Mouse (Mus musculus) layer of hippocampus, postnatal 14 days (tissue): ENCODE measurements at regions not wholly inside any gene's neighbourhood (a gene's known extent, or its start where the extent isn't known, plus 50 kb on each side); places are given as distances from the start of the nearest gene placed in this dataset.
A peak's percentile ranks its signal among the peaks of the same experiment; 100 is the strongest.

ENCODE experiments used
- DNase-seq, 2 experiments: peaks; one replicate each; pipeline ENCODE4 v3.0.0; 2021 to 2022; ENCODE audit warnings: low spot score in 2 of 2, mixed read lengths in 1 of 2

- DNase-seq: no peak
Measured at GRCm38 (mm10) chr10:91591398-91591811, 410.3 kb upstream of the Tmpo start.

DNA sequence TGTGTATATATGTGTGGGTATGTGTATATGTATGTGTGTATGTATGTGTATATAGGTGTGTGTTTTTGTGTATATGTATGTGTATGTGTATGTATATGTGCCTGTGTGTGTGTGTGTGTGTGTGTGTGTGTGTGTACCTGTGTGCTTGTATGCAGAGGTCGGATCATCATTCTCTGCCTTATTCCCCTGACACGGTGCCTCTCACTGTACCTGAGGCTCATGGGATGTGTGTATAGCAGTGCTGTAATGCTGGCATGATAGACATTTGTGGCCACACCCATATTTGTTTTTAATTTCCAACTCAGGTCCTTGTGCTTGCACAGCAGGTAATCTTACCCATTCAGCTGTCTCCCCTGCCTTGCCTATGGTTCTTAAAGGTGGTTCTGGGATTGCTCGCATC lies 402.1 kb upstream of the Tmpo start:
- DNase-seq: no peak

DNA sequence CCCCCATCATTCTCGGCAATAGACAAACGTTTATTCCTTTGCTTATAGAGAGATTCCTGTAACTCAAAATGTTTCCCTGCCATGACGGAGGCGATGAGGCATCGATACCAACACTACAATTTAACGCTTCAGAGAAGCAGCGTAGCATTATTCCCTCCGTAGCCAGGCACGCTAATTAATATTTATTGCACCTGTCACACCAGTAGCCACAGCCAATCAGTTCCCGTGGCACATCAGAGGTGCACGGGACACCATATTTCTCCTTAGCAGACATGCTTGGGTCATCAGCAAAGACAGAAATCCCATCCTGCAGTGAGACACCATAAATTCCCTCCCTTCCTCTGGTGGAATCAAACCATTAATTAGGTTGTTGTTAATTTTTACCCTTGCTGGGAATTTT lies 399.8 kb upstream of the Tmpo start:
- DNase-seq: no peak

DNA sequence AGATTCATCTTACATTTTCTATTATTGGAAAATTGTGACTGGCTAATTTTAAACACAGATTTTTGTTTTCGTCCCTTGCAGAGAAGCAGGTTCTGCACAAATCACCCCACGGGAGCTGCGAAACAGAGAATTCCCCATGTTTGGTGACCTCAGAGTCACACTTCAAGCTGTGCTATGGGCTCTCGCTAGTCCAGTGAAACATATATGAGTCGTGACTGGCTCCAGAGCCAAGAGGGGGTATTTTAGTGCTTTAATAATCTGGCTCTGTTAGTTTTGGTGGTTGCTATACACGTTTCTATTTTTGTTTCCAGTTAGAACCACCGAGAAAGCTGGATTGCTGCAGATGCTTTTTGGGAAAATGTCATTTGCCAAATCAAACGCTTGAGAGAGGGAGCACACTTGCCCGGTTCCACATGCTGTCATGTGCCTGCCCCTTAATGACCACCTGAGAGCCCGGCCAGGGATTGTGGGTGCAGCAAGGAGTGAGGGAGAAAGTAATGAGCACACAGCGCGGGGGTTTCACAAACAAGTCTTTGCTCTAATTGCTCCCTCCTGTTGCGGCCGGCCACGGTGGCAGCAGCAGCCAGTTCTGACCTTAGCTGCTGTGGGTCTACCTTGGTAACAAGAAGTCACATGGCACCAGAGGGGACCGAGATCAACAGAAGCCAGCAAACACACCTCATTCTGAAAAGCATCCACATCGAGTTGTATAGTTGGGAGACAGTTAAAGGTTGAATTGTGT lies 394.4 kb upstream of the Tmpo start:
- no peak for DNase-seq

DNA sequence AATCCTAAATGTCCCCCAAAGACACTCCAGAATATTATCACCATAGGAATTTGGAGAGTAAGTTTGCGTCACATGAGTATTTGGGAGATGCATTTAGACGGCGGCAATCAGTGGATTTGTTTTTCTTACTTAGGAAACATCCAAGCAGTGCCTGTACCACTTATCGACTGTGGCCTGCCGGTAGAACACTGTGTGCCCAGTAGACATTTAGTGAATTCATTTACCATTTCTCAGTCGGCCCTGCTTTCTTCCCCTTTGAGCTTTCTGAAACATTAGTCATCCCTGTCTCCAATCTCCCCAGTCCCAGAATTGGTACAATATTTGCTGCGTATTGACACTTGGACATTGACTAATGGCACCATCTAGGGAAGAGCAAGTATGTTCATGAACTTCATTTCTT lies 391.7 kb upstream of the Tmpo start:
- DNase-seq: no peak

- no peak for DNase-seq
Measured at GRCm38 (mm10) chr10:91569046-91569445, 387.9 kb upstream of the Tmpo start.

- no peak for DNase-seq
Measured at GRCm38 (mm10) chr10:91566116-91566774, 385.1 kb upstream of the Tmpo start.

- no peak for DNase-seq
Measured at GRCm38 (mm10) chr10:91559307-91559706, 378.2 kb upstream of the Tmpo start.

- DNase-seq: no peak
Measured at GRCm38 (mm10) chr10:91548071-91548470, 367.0 kb upstream of the Tmpo start.

DNA sequence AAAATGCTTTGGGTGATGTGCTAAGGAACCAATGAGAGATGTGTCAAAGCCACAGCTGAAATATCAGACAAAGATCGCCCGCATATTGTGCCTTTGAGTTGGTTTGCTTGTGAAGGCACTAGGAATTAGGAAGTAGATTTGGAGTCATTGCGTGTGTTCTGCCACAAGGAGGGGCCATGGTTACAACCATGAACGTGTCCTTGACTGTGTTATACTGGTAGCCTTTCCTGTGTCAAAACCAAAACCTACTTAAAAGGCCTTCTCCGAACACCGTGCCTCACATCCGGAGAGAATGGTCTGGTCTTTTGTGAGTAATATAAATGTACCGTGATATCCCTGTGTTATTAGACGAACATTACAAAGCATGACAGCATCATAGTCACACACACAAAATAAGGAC lies 365.0 kb upstream of the Tmpo start:
- peak; percentile 56 to 75 for DNase-seq

- DNase-seq: no peak
Measured at GRCm38 (mm10) chr10:91545421-91545820, 364.3 kb upstream of the Tmpo start.

DNA sequence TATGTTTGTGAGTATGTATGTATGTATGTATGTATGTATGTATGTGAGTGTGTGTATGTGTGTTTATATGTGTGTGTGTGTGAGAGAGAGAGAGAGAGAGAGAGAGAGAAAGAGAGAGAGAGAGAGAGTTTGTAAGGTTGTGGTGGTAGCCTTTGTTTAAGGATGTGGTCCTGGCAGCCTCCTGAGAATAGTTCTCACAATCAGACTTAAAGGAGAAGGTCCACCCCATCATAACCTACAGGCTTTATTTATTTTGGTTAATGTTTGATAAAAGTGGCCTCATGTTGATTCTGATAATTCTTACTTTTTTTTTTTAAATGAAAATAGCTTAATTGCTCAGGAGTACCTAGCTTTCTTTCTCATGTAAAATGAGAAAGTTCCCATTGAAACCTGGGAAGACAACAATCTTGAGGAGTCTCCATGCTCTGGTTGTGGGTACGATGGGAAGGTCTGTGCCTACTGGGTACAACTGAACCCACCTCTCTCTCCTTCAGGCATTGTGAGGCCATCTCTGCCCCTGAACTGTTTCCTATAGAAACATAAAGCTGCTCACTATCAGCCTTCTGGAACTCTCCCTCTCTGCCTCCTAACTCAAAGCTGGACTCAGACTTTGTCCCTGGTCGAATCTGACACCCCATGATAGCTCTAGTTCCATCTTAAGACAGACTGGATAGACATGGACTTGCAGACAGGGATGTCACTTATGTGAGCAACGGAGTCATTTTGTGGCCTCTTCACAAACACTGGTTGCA lies 362.2 kb upstream of the Tmpo start:
- DNase-seq: no peak

DNA sequence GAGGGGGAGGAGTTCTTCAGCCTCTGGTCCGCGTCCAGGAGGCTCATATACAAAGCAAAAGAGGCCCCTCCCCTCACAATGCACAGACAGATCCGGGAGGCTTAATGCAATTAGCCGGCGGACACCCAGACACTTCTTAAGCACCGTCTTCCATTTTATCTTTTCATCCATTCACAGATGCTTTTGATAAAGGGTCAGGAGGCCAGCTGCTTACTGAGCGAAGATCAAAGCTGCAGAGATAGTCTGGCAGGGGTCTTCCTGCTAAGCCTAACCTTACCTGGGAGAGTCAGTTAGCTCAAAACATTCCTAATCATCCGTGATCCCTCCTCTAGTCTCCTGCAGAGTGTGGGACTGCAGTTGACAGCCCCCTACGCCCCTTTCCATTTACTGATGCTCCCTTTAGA lies 361.1 kb upstream of the Tmpo start:
- no peak for DNase-seq

GRCm38 (mm10) chr10:91537241-91537640 lies 356.1 kb upstream of the Tmpo start:
- no peak for DNase-seq

GRCm38 (mm10) chr10:91535392-91535791 lies 354.3 kb upstream of the Tmpo start:
- no peak for DNase-seq

DNA sequence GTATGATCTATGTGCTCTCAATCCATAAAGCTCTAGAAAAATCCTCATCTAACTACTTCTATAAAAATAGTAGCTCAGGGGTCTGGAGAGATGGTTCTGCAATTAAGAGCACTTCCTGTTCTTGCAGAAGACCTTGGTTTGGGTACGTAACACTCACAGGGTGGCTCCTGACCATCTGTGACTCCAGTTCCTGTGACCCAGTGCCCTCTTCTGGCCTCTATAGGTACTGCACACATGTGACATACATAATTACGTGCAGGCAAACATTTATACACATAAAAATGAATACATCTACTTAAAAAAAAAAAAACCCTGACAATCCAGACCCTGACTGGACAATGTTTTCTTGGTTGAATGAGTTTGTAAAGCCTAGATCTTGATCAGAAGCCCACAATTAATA lies 347.2 kb upstream of the Tmpo start:
- DNase-seq: no peak

DNA sequence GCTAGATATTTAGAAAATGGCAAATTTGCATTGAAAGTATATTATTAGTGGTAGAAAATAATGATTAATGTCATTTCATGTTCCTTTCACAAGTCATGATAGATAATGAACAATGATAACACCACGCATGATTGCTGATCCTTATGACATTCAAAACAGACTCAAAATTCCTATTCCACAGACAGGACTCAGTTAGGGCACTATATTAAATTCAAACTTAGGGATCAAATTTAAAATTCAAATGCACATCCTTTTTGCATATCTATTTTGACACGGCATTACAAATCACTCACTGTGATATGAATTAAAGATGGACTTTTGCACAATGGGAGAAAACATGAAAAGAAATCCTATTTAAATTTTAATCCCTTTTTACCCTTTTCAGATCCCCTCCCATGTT lies 340.1 kb upstream of the Tmpo start:
- no peak for DNase-seq

GRCm38 (mm10) chr10:91515021-91515371 lies 333.9 kb upstream of the Tmpo start:
- no peak for DNase-seq

DNA sequence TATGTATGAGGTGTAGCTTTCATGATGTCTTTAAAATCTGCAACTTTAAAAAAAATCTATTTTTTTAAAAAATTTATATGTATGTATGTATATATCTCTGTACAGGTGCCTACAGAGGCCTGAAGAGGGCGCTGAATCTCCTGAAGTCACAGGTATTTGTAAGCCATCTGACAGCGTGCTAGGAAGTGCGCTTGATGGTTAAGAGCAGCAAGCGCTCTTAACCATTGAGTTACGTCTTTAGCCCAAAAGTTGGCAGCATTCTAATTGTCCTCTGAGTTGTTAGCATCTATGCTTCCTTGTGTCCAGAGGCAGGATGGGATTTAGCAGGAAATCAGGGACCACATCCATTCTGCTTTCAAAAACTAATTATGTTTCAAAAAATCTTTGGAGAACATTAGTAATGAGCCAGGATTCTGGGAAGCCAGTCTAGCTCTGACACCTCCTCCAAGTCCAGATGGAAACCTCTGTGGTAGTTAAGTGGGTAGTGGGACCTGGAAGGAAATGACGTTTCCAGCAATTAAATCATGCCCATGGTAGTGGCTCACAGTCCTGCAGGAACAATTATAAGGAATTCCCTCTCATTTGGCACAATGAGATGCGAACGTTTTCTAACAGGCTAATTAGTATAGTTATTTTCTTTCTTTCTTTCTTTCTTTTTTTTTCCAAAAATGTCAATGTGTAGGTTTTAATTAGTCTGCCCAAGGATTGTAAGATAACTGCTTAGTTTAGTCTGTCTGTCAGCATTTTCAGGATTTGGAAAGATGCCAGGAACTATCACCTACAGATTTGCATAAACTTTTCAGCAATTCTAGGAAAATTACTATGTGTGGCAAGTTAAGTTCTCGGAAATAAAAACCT lies 333.3 kb upstream of the Tmpo start:
- DNase-seq: no peak

- DNase-seq: no peak
Measured at GRCm38 (mm10) chr10:91507038-91507437, 325.9 kb upstream of the Tmpo start.

DNA sequence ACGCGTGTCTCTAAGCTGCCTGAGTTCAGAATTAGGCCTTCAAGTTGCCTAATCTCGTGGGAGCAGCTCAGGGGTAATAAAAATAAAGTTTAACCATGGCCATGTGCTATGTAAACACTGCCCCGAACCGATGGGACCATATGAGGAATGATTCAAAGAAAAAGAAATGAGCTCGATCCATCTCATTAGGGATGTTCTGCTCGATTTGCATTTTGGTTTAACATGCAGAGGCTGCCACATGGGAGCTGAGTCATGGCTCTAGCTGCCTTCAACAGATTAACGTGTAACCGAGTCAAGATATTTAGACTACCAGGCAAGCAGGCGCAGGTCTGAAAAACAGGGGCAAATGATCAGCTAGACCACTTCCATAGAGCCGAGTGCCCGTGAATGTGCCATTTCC lies 323.8 kb upstream of the Tmpo start:
- DNase-seq: no peak
